Mouse (Mus musculus): ENCODE measurements around the gene Mlst8.

DNA sequence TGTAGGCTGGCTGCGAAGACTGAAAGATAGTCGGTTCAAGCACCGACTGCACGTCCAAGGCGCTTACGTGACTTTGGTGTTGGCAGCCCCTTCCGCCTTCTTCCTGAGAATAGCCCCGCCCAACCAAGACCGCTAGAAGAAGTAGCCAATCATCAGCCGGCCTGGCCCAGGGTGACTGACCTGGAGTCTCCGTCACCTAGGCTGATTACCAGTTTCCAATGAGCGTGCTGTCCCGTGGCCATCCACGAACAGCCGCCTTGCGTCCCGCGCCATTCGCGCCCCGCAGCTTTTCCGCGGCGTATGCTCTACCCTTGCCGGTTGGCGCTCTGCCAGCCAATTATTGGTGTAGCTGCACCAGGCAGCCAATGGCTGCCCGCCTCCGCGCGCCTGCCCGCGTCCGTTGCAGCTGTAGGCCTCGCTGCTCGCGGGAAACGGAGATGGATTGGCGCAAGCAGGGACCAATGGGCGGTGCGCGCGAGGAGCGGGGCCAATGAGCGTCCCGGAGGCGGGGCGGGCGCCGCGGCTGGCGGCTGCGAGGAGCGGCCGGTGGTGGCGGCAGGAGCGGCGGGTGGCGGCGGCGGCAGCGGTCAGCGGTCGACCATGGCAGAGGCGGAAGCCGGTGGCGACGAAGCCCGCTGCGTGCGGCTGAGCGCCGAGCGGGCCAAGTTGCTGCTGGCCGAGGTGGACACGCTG is 8.8 kb downstream of the Mlst8 start, which contains the start of the genes E4f1 and Pgp:
- TF ChIP-seq TAL1 (IDR thresholded peaks at IDR 0.05; ENCODE audit: low read length) (no peak), POLR2A (IDR thresholded peaks at IDR 0.05; ENCODE audit: control insufficient read depth in 1 of 2, insufficient read depth in 1 of 2, low read depth in 1 of 2, low read length in 2 of 2, poor library complexity in 1 of 2) (peak; percentile 88), ELF1 (IDR thresholded peaks at IDR 0.05; ENCODE audit: low read depth, low read length) (peak; percentile 80)

Measured in MEL (cell line).